Comparison of ENCODE assay signal across 10 mouse cellular contexts in the genomic region with DNA sequence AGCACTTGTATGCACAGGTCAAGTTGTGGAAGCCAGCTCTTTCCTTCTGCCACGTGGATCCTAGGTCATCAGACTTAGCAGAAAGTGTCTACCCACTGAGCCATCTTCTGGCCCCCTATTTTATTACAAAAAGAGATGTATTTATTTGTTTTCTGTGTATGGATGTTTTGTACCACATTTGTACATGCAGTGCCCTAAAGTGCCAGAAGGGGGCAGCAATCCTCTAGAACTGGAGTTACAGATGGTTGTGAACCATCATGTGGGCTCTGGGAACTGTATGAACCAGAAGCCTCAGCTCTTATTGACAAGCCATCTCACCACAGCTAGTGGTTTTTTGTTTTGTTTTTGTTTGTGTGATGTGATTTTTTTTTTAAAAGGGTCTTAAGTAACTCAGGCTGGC. TPM values are rescaled to one million over a fixed set of nuclear protein-coding genes. Genes with fewer than 3 reads are reported as not detected.
A peak's percentile ranks its signal among the peaks of the same experiment; 100 is the strongest.
DNase-seq lines count a peak whose midpoint lies in the region; ATAC-seq and TF ChIP-seq lines count a peak whose summit lies in the region.
"Had no signal": no experiment of that assay in that cellular context is flagged by ENCODE, and none has a peak within 500 bp of the region (broad histone marks: within the 10 kb centered on the region; RNA-seq: fewer than 3 reads in every experiment).

No protein-coding gene starts in this region.

- ATAC-seq in kidney, embryonic 15.5 days (replicated peaks; ENCODE audit: low FRiP score) = no peak
- no peak for ATAC-seq in neural tube, embryonic 15.5 days (ENCODE audit: low FRiP score)

- peak; percentile 33 to 35 for DNase-seq in kidney, postnatal 4 days
- peak; percentile 29 for DNase-seq in thymus, postnatal 14 days
- DNase-seq in thymus, adult 2 months = no peak
- DNase-seq in brain, embryonic 14.5 days (ENCODE audit: low read depth) = no peak
- DNase-seq in spleen, postnatal 4 days (ENCODE audit: low spot score in 2 of 2) = no peak
- DNase-seq: cerebellum, adult 18-20 months had no signal

- no peak overlapping the region for H3K4me2 ChIP-seq in kidney, embryonic 15.5 days
- H3K4me2 ChIP-seq in neural tube, embryonic 15.5 days = no peak overlapping the region
- H3K4me2 ChIP-seq: forebrain, embryonic 12.5 days; midbrain, embryonic 12.5 days had no signal

- no peaks in the 10 kb centered on the region for H3K27me3 ChIP-seq in kidney, embryonic 15.5 days
- no peaks in the 10 kb centered on the region for H3K27me3 ChIP-seq in thymus, adult 2 months (ENCODE audit: control insufficient read depth, insufficient read depth, low read length)
- no peaks in the 10 kb centered on the region for H3K27me3 ChIP-seq in neural tube, embryonic 15.5 days (replicated peaks)
- H3K27me3 ChIP-seq: forebrain, embryonic 12.5 days; midbrain, embryonic 12.5 days had no signal

- no peak overlapping the region for H3K27ac ChIP-seq in kidney, embryonic 15.5 days
- H3K27ac ChIP-seq in thymus, adult 2 months (ENCODE audit: control insufficient read depth, insufficient read depth, low read length) = no peak overlapping the region
- no peak overlapping the region for H3K27ac ChIP-seq in neural tube, embryonic 15.5 days (replicated peaks)
- H3K27ac ChIP-seq: forebrain, embryonic 12.5 days; midbrain, embryonic 12.5 days had no signal

- no peaks in the 10 kb centered on the region for H3K36me3 ChIP-seq in kidney, embryonic 15.5 days
- no peaks in the 10 kb centered on the region for H3K36me3 ChIP-seq in thymus, adult 2 months (ENCODE audit: control insufficient read depth, insufficient read depth, low read length)
- no peaks in the 10 kb centered on the region for H3K36me3 ChIP-seq in neural tube, embryonic 15.5 days
- H3K36me3 ChIP-seq: forebrain, embryonic 12.5 days; midbrain, embryonic 12.5 days had no signal

- H3K4me3 ChIP-seq in kidney, embryonic 15.5 days (replicated peaks) = no peak overlapping the region
- H3K4me3 ChIP-seq in thymus, adult 2 months (ENCODE audit: control insufficient read depth, insufficient read depth, low read length) = no peak overlapping the region
- no peak overlapping the region for H3K4me3 ChIP-seq in neural tube, embryonic 15.5 days (replicated peaks)
- H3K4me3 ChIP-seq: forebrain, embryonic 12.5 days; midbrain, embryonic 12.5 days had no signal

- peaks cover 20% of the 10 kb centered on the region for H3K4me1 ChIP-seq in kidney, embryonic 15.5 days
- peaks cover 5% of the 10 kb centered on the region for H3K4me1 ChIP-seq in thymus, adult 2 months (replicated peaks; ENCODE audit: control insufficient read depth, insufficient read depth, low read length)
- H3K4me1 ChIP-seq in neural tube, embryonic 15.5 days = no peaks in the 10 kb centered on the region
- H3K4me1 ChIP-seq: forebrain, embryonic 12.5 days; midbrain, embryonic 12.5 days had no signal

- no peak for TF ChIP-seq POLR2A in thymus, adult 2 months (IDR thresholded peaks at IDR 0.05; ENCODE audit: control insufficient read depth, extremely low read depth, insufficient read depth, low read length, poor library complexity)
- no peak for TF ChIP-seq POLR2A in brain, embryonic 14.5 days (IDR thresholded peaks at IDR 0.05; ENCODE audit: borderline replicate concordance, extremely low read depth, insufficient read depth, insufficient read length, poor library complexity, severe bottlenecking)

- H3K9me3 ChIP-seq in kidney, embryonic 15.5 days (replicated peaks) = no peaks in the 10 kb centered on the region
- no peaks in the 10 kb centered on the region for H3K9me3 ChIP-seq in neural tube, embryonic 15.5 days (replicated peaks)
- H3K9me3 ChIP-seq: forebrain, embryonic 12.5 days; midbrain, embryonic 12.5 days had no signal

- H3K9ac ChIP-seq in kidney, embryonic 15.5 days = no peak overlapping the region
- H3K9ac ChIP-seq in neural tube, embryonic 15.5 days (replicated peaks) = no peak overlapping the region
- H3K9ac ChIP-seq: forebrain, embryonic 12.5 days; midbrain, embryonic 12.5 days had no signal

- 50% methylated on average over 1 of the region's 1 CpGs for WGBS in kidney, embryonic 15.5 days
- WGBS in thymus, adult 2 months = 64% methylated on average over 1 of the region's 1 CpGs
- 46% methylated on average over 1 of the region's 1 CpGs for WGBS in neural tube, embryonic 15.5 days

- no peak for TF ChIP-seq CTCF in thymus, adult 2 months (IDR thresholded peaks at IDR 0.05; ENCODE audit: borderline replicate concordance, control insufficient read depth, extremely low read depth, insufficient read depth, low read length, poor library complexity)
- TF ChIP-seq CTCF in brain, embryonic 14.5 days (IDR thresholded peaks at IDR 0.05; ENCODE audit: borderline replicate concordance, extremely low read depth, insufficient read depth, insufficient read length) = peak; percentile 34; the same call in 1 of the 2 replicates

RNA-seq across cellular contexts. Expression of a gene that starts 19.1 kb away (rescaled TPM):
- polyA plus RNA-seq in kidney, embryonic 15.5 days (2015; fragmentation: Nextera tagmentation; extraction: Ambion mirVana) = 19.5 and 20.1 TPM in 2 replicates
- polyA plus RNA-seq in thymus, adult 2 months (2012; rRNA removed) = 22.0 TPM in 2 replicates
- 27.4 and 30.3 TPM in 2 replicates for polyA plus RNA-seq in brain, embryonic 14.5 days (2012; rRNA removed)
- polyA plus RNA-seq in neural tube, embryonic 15.5 days (2015; fragmentation: Nextera tagmentation; extraction: Ambion mirVana) = 39.8 and 40.8 TPM in 2 replicates

RNA-seq across cellular contexts. Expression of a gene that starts 25.5 kb away (rescaled TPM):
- 2.3 and 3.1 TPM in 2 replicates for polyA plus RNA-seq in kidney, embryonic 15.5 days (2015; fragmentation: Nextera tagmentation; extraction: Ambion mirVana)
- polyA plus RNA-seq in thymus, adult 2 months (2012; rRNA removed) = 10.3 and 11.4 TPM in 2 replicates
- 4.3 and 7.3 TPM in 2 replicates for polyA plus RNA-seq in brain, embryonic 14.5 days (2012; rRNA removed)
- polyA plus RNA-seq in neural tube, embryonic 15.5 days (2015; fragmentation: Nextera tagmentation; extraction: Ambion mirVana) = 3.1 and 8.1 TPM in 2 replicates

RNA-seq across cellular contexts. Expression of a gene that starts 29.7 kb away (rescaled TPM):
- polyA plus RNA-seq in kidney, embryonic 15.5 days (2015; fragmentation: Nextera tagmentation; extraction: Ambion mirVana) = 310 and 532 TPM in 2 replicates
- polyA plus RNA-seq in thymus, adult 2 months (2012; rRNA removed) = 57.0 and 85.5 TPM in 2 replicates
- polyA plus RNA-seq in brain, embryonic 14.5 days (2012; rRNA removed) = 36.9 and 37.5 TPM in 2 replicates
- 186 and 258 TPM in 2 replicates for polyA plus RNA-seq in neural tube, embryonic 15.5 days (2015; fragmentation: Nextera tagmentation; extraction: Ambion mirVana)

Comparison
In these comparisons a context has a peak if more than half of its experiments do, and no peak if none do; other contexts are left out.
1. DNase-seq: peak in kidney, postnatal 4 days (2 of 2) and thymus, postnatal 14 days (single experiment); none in thymus, adult 2 months (single experiment), brain, embryonic 14.5 days (single experiment) and spleen, postnatal 4 days (0 of 2).